Mouse (Mus musculus) G1E (cell line): ENCODE data around the gene Btnl2.

ENCODE experiments used
- CTCF ChIP-seq: IDR thresholded peaks from 2 replicates; pipeline ENCODE4 v1.5.1; 2012; ENCODE audit warnings: low read depth, low read length, inconsistent platforms, mixed read lengths
- GATA1 ChIP-seq: IDR thresholded peaks from 2 replicates; pipeline ENCODE4 v1.6.1; 2012; ENCODE audit warnings: borderline replicate concordance, low read length, inconsistent platforms, mixed read lengths
- POLR2AphosphoS5 ChIP-seq: IDR thresholded peaks from 2 replicates; pipeline ENCODE4 v1.6.1; 2012; ENCODE audit warnings: low read depth, low read length, inconsistent platforms; ENCODE audit not compliant: insufficient replicate concordance
- TAL1 ChIP-seq: conservative IDR thresholded peaks from 2 replicates; pipeline ENCODE4 v1.6.1; 2012; ENCODE audit warnings: low read depth, low read length, inconsistent platforms, mixed read lengths

- no peak for TF ChIP-seq CTCF
- no peak for TF ChIP-seq TAL1
- TF ChIP-seq GATA1: no peak
- TF ChIP-seq POLR2AphosphoS5: no peak
These were observed 9.1 kb upstream of the Btnl2 start for GRCm38 (mm10) chr17:34345486-34345885.
